Mouse (Mus musculus) lung, postnatal 10 days (tissue): ENCODE measurements at regions not wholly inside any gene's neighbourhood (a gene's known extent, or its start where the extent isn't known, plus 50 kb on each side); places are given as distances from the start of the nearest gene placed in this dataset.

ENCODE experiments used
- DNase-seq: peaks from one replicate; pipeline ENCODE4 v3.0.0; 2021

DNA sequence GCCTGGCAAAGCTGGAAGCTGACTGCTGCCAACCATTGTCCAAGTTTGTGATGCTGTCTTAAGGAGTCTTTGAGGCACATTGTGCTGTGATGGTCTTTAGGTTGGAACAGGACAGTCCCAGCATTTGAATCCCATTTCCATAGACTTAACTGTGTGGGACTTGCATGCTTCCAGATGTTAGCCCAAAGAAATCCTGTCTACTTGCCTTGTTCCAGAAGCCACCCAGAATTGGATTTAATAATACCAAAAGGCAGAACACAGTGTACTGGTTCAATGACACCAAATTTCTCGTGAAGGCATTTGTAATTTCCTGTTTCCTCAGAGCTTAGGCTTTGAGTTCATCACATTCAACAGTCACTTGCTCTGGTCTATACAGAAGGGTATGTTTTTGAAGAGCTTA is 444.9 kb upstream of the Slc30a5 start:
- no peak for DNase-seq

- no peak for DNase-seq
Measured at GRCm38 (mm10) chr13:101276766-101277165, 443.5 kb upstream of the Slc30a5 start.

GRCm38 (mm10) chr13:101274470-101275141 is 441.4 kb upstream of the Slc30a5 start:
- no peak for DNase-seq

- no peak for DNase-seq
Measured at GRCm38 (mm10) chr13:101273321-101273720, 440.1 kb upstream of the Slc30a5 start.

- no peak for DNase-seq
Measured at GRCm38 (mm10) chr13:101253698-101254468, 420.7 kb upstream of the Slc30a5 start.

DNA sequence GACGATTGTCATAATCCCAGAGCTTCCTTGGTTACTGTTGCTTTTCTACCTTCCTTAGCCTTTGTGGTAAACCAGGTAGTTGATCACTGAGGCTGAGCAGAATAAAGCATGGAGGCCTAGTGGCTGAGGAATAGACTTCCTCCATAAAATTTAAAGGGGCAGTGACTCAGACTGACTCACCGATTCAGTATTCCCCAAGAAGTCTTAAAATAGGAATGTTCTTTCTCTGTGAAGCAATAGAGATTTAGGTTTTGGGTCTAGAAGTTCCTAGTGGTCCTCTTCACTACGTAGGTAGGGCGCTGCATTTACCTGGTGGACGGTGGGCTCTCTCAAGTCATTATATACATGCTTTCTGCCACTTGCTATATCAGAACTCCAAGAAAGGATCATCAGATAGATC is 416.1 kb upstream of the Slc30a5 start:
- no peak for DNase-seq

DNA sequence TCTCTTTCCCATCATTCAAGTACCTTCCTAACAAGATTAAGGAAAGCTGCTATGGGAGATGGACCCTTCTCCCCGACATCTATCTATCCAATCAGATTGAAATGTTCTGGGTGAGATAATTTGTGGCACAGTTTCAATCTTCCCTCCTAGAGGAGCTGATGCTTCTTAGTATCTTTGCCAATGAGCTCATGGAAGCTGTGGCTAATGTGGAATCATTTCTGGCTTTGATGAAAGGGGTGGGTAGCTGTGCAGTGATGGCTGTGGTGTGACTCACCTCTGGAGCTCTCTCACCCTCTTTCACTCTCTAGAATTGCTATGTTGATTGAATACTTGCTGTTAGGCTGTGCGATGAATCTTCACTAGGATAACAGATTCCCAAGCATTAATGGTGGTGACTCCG is 411.1 kb upstream of the Slc30a5 start:
- peak; percentile 7 for DNase-seq

DNA sequence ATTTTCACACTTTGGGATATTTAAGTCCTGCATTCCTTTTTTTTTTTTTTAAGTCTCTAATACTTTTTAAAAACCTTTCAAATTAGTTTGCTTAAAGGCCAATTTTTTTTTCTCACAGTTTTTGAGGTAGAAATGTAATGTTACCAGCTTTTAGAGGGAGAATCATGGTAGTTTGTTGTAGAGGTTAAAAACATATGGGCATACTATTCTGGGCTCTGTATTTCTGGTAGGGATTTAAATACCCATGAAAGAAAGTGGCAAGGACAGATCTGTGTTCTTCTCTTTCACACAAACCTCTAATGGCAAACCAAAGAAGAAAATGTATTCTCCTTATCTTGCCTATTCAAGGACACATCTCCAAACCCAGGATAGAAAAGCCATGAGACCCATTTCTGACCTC is 405.6 kb upstream of the Slc30a5 start:
- no peak for DNase-seq

GRCm38 (mm10) chr13:101237035-101237434 is 403.8 kb upstream of the Slc30a5 start:
- DNase-seq = no peak

GRCm38 (mm10) chr13:101235846-101236245 is 402.6 kb upstream of the Slc30a5 start:
- no peak for DNase-seq

- DNase-seq = no peak
Measured at GRCm38 (mm10) chr13:101235110-101235509, 401.9 kb upstream of the Slc30a5 start.

DNA sequence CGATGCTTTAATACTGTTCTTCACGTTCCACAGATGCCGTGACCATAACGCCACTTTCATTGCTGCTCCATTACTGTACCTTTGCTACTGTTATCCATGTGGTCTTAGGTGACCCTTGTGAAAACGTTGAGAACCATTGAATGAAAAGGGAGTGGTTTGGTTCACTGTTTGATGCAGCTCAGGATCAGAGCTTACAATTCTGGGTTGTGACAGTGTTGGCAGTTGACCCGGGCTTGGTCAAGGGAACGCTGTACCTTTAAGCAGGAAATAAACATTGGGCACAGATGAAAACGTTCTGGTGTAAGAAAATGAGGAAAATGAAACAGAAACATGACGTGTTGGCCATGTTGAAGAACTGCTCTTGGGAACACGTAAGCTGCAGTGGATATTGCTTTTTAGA is 401.3 kb upstream of the Slc30a5 start:
- DNase-seq = no peak

DNA sequence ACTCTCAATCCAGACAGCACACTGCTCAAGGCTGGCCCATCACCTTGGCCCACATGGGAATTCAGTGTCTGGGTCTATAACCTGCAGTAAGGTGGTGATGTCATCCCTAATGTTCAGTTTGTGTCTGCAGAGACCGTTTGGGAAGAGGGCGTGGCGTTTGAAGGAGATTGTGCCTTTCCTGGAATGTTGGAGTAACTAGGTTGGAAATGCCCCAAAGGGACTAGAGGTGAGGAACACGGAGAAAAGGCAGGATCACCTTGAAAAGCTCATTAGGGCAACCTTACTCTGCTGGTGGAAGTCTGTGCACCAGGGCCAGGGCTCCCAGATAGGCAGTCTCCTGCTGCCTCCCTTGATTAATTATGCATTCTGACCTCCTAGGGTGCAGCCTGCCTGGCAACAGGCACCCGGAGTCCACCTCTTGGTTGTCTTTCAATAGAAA is 400.6 kb upstream of the Slc30a5 start:
- DNase-seq = no peak

GRCm38 (mm10) chr13:101233181-101233842 is 400.1 kb upstream of the Slc30a5 start:
- DNase-seq = peak; percentile 75

- no peak for DNase-seq
Measured at GRCm38 (mm10) chr13:101229861-101230260, 396.6 kb upstream of the Slc30a5 start.

DNA sequence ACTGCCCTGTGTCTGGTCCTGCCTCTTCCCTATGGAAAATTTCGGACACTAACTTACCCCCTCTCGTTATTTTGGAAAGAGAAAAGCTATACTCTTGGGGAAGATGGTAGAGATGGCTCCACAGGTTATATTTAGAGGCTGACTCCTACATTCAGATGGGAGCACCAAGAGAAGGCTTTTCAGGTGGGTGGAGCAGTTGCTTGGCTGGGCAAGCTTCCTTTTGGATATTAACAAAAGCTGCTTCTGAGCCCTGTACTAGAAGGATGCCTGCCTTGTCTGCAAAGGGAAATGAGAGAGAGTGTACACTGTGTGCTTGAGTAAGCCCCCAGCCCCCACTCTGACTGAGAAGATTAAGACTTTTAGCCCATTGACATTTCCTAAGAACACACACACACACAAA is 392.1 kb upstream of the Slc30a5 start:
- no peak for DNase-seq

GRCm38 (mm10) chr13:101221331-101222043 is 388.3 kb upstream of the Slc30a5 start:
- no peak for DNase-seq

- DNase-seq = no peak
Measured at GRCm38 (mm10) chr13:101219568-101219967, 386.3 kb upstream of the Slc30a5 start.

GRCm38 (mm10) chr13:101216897-101217480 is 383.8 kb upstream of the Slc30a5 start:
- DNase-seq = no peak

DNA sequence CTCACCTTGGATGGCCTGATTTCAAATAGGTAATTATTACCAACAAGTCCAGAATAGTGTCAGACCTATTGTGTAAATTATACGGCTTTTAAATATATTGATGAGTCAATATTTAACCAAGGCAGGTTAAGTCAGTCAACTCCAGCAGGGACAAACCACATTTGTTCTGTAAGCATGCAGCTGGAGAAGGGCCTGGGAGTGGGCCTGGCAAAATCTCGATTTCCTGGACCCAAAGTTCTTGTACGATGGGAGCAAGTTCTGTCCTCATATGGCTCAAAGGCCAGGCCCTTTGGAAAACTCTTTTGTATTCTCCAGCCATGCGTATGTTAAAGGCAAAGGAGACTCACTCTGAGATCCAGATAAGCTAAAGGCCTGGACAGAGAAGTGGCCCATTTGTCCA is 383.2 kb upstream of the Slc30a5 start:
- DNase-seq = no peak

DNA sequence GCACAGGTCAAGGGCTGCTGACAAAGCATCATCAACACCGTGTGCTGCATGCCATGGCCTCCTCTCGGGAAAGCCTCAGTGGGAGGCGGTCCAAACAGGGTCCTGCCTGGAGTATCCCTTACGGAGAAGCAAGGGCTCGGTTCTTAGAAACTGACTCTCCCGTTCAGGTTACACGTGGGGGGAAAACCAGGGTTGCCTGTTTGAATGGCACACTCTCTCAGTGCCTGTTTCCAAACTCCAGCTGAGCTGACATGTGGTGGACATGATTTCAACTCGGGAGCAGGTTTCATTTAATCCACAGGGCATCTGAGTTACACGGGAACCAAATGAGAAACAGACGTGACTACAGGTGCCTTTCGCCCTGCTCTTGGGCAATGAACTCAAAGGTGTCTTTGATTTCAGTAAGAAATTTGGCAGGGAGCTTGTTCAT is 382.6 kb upstream of the Slc30a5 start:
- no peak for DNase-seq

GRCm38 (mm10) chr13:101215131-101215641 is 382.0 kb upstream of the Slc30a5 start:
- no peak for DNase-seq

DNA sequence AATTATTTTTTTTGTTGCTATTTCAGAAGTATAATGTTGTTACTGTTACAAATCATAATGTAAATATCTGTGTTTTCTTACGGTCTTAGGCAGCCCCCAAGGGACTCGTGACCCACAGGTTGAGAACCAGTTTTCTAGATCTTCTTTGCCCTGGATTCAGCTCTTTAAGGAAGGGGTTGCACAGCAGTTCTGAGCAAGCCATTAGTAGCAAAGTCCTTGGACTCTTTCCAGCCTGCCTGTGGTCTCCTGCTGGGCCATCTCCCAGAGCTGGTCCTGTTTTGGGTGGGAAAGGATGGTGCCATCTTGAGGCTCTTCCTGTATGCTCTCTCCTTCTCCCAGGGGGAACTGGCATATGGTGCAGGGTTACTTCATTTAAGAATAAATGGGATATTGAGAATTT is 380.9 kb upstream of the Slc30a5 start:
- DNase-seq = peak; percentile 14
